Mouse (Mus musculus): ENCODE measurements at regions not wholly inside any gene's neighbourhood (a gene's known extent, or its start where the extent isn't known, plus 50 kb on each side); places are given as distances from the start of the nearest gene placed in this dataset.
A peak's percentile ranks its signal among the peaks of the same experiment; 100 is the strongest.
"Not testable (repeated sequence)": the region's sequence is repeated elsewhere in the genome, so short reads cannot be mapped to it uniquely, and the experiment has no call there.

DNA sequence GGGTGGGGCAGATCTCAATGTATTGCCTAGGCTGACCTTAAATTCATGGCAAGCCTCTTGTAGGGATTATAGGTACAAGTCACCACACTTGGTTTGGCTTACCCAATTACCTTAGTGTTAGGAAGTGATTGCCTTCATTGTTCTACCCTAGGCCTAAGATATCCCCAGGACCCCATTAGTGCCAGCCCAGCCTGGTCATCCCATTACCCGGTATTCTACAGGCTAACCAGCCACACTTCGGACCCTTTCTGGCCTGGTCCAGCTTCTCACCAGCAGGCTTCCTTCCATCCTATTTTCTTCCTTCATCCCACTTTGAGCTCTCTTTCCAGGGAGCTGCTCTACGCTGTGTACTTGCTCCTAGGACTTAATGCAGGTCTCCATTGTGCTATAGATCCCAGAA lies 59.5 kb downstream of the Tex35 start:
- DNase-seq, result no peak

DNA sequence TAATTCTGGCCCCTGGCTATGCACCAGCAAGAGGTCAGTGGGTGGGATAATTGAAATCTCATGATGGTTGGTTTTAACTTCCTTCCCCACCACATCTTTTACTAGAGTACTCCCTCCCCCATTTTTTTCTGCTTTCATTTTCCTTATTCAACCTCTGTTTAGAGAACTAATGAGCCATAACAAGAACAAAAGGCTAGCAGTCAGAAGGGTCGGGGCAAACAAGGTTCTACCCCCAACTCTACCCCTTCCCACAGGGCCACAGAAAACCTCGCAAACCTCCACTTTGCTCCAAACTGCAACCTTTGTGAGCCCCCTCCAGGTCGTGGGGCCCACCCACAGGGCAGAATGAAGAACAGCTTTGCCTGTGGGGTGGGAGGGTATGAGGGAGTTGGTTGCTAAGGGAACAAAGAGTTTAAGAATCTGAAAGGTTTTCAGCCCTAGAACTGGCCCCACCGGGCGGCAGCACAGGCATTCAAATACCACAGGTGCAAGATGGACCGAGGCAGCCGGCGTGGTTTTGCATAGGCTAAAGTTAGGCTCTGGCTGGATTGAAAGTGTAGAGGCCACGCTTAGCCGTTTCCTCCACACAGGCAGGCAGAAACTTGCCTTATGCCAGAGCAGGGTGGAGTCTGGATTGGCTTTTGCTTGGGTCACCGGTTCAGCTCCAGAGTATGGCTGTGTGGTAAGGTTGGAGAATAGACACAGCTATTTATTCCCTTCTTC lies 60.1 kb downstream of the Tex35 start:
- no peak for DNase-seq

DNA sequence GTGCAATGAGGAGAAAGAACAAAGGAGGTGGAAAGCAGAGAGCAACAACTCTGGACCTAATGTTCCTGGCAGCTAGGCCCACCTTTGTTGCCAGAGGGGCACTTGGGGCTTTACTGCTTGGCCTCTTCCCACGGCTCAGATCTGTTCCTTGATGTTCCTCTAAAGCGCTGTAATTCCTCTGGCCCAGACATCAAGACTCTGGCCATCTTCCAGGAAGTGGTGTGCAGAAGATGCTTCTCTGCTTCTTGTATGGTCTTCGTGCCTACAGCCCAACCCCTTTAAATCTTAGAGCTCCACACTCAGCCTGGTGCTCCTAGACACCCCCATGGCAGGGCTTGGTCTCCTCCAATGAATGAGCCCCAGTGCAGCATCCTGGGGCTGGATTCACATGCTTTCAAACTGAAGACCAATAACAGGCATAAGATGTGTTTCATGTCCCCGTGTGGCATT lies 60.7 kb downstream of the Tex35 start:
- DNase-seq, result no peak

DNA sequence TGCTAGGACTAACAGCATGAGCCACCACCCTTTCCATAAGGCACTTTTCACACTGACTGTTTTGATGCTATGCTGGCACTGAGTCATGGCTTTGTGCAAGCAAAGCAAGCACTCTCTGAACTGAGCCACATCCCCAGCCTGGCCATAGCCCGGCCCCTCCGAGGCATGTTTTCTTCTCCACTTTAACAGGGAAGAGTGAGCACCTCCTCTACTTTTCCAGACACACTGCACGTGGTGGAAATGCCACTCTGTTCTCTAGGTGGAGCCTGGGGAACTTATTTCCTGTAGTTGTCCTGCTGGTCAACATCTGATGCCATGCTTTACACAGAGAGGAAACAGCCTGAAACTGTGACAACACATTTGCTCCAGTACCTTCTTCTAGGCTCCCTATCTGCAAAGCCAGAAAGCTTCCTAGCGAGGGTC lies 61.7 kb downstream of the Tex35 start:
- DNase-seq, result no peak

DNA sequence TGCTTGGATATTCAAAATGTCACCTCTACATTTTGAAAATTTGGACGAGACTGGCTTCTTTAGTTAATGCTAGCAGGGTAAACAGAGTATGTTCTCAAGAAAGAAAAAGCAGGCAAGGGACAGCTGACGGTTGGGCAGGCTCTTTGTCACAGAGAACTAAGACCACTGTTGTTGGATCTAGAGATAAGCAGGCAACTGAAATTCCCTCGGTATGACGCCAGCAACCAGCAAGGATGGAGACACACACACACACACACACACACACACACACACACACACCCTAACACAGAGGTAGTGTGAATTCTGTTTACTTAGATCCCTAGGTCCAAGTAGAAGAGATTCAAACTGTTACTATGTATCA lies 68.7 kb downstream of the Tex35 start:
- DNase-seq, result no peak

DNA sequence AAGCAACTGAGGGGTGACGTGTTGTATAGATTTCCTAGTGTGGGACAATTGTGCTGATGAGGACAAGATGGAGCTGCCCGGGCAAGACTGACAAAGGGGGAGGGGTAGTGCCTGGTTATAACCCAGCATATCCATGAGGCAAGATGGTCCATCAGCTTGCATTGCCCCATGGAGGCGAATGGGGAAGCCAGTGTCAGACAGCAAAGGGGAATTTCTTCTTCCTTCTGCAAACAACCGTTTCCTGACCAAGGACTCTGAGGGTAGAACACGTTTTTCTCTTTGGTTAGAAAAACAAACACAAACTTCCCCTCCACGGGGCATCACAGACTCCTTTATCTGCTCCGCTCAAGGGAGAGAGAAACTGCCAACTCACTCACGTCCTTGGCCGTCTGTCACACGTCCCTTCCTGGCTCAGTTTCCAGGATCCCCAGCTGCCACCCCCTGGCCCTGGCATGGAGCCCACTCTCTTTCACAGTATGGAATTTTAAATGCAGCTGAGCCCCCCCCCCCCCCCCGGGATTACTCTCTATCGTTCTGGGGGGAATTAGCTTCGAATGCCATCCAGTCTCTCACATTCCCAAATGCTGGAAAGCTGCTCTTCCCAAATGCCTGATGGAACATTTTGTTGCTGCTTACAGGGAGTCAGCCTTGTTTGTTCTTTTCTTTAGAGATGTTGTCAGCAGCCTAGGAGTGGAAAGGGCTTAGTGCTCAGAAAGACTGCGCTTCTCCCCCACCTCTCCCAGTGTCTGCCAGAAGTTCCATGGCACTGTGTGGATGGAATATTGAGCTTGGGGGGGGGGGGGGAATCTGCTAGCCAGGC lies 69.3 kb downstream of the Tex35 start:
- peak; percentile 74 for DNase-seq

DNA sequence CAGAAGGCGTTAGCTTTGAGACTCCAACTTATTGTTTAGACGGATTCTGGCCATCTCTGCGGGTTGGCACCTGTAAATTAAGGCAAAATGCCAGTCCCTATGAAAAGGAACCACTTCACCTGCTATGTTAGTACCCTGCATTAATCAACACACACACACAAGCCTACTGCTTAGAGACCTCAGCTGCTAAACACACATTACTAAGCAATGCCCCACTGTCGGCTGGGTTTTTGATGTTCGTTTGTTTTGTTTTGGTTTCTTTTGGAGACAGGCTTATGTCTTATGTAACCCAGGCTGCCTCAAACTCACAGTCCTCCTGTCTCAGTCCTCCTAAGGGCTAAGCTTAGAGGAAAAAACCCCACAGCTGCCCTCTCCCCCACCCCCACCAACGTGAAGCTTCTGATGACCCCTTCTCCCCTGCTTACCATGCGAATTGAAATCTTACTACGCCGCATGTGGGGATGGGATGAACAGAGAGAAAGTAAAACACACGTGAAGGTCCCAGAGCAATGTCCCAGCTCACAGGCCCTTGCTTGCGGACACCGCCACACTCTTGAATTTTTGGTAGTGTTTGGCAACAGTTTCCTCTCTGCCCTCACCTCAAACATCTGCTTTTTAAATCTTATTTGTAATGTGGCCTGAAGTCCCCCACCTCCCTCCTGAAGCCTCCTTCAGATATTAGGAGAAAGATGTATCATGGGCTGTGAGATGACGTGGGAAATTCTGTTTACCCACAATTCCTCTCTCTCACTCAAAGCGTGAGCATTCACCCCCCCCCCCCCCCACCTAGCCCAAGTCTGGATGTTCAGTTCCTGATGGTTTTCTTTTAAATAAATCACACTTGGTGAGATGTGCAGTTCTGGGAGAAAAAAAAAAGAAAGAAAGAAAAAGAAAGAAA lies 70.1 kb downstream of the Tex35 start:
- DNase-seq, result no peak

DNA sequence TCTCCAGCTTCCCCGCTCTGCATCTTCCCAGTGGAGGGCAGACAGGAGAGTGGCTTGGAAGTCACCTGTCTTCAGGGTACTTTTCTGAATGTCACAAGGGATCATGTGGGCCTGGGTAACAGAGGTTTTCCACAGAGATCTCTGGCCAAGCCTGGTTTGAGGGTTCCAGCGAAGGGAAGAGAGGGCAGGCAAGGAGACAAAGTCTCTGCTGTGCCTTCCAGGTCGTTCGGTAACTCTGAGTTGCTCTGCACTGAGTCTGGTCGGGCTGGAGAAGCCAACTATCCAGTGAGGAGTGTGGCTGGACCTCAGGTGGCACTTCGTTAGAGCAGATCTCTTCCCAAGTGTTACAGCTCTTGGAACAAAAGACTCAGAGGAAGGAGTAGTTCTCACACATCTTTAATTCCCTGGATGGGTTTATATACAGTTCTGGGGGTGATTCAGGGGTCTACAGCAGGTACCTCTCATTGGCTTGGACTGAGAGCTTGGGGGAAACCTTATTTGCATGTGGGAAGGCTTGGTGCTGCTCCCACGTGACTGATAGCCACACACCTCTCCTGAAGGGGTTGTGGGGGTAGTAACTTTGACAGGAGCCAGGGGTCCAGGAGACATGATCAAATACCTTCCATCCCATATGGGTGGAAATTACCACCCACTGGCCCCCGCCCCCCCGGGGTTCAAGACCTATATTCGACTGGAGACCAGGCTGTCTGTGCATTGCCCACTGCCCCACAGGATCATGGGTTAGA lies 71.1 kb downstream of the Tex35 start:
- no peak for DNase-seq

DNA sequence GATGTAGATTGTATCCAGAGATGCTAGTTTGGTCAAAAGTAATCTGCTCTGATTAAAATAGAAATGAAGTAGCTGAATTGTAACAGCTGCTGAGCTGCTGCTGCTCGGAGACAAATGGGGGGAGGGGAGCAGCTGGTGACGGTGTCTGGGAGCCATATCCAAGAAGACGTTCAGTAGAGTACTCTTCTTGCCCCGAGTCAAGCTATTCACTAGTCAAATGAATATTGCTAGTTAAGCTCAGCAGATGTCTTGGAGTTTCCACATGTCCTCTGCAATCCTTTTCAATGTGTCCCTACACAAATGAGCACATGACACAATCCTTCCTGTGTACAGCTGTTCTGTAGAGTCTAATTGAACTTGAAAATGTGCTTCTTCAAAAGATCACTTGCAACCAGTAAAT lies 71.7 kb downstream of the Tex35 start:
- DNase-seq, result no peak

DNA sequence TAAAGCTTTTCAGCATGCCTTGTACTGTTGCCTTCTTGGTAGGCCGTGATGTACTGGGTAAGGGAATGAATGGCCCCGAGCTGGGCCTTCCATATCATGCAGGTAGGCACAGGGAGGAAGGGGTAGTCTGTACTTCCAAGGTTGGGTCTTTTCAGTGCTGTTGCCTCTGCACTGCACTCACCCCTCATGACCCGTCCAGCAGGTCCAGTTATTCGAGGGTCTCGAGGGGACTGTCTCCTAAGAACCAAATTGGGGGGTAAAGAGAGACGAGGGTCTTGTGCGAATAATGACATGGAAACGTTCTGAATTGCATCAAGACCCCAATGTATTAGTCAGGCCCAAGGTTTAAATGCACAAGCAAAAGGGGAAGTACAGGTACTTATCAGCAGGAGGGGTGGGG lies 73.3 kb downstream of the Tex35 start:
- not testable (repeated sequence) for DNase-seq

DNA sequence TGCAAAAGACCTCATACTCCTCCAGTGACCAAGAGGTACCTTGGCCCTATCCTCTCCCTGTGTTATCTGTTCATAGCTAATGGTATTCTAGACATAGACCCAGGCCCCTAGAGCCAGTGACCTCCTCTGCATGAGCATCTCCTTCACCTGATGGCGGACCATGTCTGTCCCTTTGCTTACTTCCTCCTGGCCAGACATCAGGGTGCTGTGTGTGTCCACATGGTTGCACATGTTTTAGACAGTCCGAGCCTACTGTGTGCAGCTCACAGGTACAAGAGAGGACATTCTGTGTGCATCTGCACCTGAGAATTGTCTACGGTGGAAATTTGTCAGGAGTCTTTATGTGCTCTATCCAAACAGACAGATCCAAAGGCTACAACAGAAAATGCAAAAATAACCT lies 79.8 kb downstream of the Tex35 start:
- DNase-seq, result no peak

DNA sequence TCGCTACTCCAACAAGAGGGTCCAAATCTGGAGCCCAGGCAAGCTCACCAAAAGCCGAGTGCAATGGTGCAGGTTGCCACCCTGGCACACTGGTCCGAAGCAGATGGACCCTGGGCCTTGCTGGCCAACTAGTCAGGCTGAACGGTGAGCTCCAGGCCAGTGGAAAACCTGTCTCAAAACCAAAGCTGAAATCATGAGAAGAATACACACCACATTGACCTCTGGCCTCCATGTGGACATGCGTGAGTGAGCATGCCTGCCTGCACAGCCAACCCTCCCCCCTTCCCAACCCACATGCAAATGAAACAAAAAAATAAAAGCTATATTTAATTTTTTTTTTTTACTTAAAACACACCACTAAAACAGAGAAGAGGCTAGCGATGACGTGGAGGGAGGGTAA lies 80.8 kb downstream of the Tex35 start:
- no peak for DNase-seq

DNA sequence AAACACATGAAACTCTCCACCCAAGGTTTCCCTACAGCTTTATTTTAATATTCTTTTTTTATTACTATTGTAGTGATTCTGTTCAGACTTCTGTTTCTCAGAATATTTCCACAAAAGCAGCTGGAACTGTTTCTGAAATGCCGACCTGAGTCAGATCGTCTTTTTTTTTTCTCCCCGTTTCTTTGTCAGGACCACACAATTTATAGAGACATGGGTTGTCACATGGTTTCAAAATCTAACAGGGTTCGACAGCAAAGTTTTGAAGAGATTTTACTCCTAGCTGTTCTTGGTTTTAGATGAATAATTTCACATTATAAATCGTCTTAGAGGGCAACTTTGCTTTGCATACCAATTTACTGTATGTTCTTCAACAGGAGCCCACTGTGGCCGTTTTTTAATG lies 84.0 kb upstream of the Ralgps2 start:
- DNase-seq, result no peak

DNA sequence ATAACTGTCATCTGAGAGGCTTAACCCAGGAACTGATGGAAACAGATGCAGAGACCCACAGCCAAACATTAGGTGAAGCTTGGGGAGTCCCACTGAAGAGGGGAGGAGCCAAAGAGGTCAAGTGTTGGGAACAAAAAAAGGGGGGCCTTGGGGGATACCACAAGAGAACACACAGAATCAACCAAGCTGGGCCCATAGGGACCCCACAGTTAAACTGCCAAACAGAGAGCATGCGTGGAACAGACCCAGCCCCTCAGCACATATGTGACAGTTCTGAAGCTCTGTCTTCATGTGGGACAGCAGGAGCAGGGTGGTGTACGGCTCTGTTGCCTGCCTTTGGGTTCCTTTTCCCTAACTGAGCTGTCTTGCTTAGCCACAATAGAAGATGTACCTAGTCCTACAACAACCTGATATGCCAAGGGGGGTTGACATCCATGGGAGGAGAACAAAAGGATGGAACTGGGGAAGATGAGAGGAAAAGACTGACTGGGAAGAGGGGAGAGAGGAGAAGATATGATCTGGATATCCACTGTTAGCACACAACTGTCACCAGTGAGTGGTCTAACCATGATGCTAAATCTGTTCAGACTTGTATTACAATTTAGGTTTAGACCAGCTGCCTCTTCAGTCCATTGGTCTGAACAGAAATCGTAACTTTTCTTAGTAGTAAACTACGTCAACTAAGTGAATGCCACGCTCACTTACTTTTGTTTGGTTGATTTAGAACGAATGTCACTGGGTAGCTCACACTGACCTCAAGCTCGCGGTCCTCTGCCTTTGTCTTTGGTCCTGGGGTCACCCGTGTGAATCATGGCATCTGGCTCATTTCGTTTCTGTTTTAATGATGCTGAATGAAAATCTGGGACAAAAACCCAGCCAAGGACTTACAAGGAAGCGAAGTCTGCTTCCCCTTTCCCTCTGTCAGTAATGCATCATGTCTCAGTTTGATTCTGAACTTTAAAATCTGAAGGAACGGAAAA lies 83.3 kb upstream of the Ralgps2 start:
- DNase-seq, result no peak

DNA sequence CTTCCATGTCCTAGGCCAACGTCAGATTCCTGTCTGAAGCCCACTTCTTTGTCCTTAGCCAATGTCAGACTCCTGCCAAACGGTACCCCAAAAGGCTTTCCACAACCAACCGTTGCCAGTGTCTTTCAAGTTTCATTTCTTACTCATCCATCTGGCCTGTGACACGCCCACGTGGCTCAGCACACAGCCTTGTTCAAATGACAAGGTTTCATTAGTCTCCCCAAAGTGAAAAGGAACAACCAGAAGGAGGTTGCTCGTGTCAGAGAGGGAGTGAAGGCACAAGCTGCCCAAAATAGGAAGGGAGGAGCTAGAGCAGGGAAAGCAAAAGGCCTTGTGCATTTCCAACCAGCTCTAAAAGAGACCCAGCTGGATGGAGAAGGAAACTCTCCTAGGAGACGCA lies 80.5 kb upstream of the Ralgps2 start:
- peak; percentile 74 for DNase-seq

DNA sequence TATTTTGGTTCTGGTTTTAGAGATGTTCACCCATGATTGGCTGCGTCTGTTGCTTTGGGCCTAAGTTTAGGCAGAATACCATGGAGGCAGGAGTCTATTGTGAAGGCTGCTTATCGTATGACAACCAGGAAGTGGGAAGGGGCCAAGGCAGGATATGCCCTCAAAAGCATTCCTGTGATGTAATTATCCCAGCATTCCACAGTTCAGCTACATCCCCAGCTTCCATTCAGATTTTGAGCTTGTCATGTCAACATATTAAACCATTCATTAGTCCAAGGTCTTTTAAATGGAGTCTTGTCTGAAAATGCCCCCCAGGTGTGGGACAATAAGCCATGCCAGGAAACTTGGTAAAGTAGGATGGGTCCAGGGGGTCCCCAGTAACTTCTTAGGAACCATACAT lies 79.3 kb upstream of the Ralgps2 start:
- no peak for DNase-seq

DNA sequence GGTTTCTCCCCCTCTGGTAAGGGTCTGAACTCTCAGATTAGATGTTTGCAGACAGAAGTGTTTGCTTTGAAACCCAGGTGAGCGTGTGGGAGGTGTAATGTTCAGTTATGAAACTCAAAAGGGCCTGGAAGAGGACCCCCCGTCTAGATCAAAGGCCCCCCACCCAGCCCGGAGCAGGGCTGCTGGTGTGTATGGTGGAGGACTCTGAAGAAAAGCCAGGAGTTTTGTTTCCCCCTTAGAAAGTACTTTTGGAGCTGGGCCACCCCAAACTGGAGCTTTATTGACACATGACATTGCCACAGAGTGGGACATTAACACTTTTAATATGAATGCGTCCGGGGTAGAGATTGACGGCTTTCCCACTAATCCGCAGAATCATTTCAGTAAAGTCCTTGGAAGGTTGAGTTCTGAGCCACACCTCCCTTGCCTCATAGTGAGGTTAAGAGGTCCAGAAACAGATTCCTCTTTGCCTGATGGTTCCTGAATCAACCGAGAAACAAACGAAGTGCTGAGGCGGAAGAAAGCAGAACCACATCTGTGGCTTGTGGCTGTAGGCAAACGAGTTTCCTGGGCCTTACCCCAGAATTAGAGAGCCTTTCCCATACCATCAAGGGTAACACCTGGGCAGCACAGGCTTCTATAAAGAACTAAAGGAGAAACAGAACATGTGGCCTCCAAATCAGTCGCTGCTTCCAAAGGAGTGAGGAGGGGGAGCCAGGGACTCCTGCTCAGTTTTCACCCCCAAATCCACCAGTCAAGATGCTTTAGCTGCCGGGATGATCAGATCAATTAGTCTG lies 78.0 kb upstream of the Ralgps2 start:
- DNase-seq, result no peak

DNA sequence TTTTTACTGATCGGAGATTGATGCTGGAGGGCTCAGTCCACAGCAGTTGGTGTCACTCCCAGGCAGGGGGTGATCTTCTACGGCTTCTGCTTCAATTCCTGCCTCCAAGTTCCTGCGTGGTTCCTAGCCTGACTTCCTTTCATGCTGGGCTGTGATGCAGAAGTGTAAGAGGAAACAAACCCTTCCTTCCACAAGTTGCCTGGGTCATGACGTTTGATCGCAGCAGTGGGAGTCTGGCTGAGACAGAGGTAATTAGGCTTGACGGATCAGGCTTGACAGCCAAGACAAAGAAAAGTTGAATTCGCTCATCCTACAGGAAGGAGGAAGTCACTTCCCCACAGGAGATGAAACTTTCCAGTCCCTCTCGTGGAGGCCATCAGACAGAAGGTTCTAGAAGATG lies 77.2 kb upstream of the Ralgps2 start:
- DNase-seq, result no peak

DNA sequence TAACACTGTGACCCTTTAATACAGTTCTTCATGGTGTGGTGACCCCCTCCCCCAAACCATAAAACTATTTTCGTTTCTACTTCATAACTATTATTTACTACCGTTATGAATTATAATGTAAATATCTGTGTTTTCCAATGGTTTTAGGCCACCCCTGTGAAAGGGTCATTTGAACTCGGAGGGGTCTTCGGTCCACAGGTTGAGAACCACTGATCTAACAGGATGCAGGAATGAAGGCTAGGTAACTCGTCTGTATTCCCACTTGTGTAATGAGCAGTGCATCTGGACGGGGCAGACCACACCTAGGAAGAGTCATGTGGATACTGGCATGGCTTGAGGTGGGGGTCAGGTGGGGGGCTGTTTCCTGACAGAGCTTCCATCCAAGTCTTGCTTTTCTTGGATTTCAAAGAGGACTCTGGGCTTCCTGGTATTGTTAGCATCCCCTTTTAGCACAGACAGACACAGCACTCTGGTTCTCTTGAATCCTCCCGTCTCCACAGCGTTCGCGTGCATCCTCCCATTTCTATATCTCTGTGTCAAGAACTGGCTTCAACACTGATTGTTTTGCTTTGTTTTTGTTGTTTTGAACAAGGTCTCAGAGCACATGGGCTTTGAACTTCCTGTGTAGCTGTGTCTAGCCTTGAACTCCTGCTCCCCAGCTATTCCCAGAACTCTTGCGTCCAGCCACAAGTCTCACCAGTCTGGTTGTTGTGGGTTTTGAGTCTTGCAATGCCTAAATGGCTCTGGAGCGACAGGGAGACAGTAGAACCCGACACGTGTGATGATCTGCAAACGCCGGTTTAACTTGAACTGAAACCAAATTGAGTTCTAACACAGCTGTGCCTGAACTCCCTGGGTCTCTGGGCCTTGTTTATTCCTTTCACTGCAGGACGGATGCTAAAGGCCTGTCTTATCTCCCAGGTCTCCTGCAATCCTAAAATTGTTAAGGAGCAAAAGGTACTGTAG lies 75.4 kb upstream of the Ralgps2 start:
- DNase-seq, result no peak

Data from adrenal gland, adult 2 months (tissue).